Mouse (Mus musculus) embryonic fibroblast, embryonic 13.5 days (primary cell): ENCODE data around the gene Emx1.

Experiments used
- CTCF ChIP-seq: IDR thresholded peaks from 2 replicates; pipeline ENCODE4 v1.5.1; 2011; ENCODE audit warnings: mild to moderate bottlenecking, control low read depth, low read length, moderate library complexity, borderline replicate concordance; ENCODE audit not compliant: insufficient read depth
- POLR2A ChIP-seq: IDR thresholded peaks from 2 replicates; pipeline ENCODE4 v1.6.1; 2011; ENCODE audit warnings: low read depth, mild to moderate bottlenecking, control low read depth, low read length, moderate library complexity

DNA sequence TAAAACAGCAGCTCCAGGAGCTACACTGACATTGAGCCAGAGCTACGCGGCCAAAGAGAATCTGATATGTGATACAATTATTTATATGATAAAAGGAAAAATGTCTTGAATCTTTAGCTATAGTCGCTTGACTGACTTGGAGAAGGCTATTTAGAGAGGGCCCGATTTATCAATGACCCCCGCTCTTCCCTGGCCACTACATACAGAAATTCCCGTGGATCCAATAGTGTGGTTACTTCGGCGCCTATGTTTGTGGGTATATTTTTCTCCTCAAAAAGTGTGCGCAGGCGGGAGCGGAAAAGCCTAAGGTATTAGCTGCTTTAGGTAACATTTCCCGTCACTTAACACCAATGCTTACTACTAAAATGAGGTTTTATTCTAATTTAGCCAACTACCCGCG, 2.1 kb downstream of the Emx1 start:
- TF ChIP-seq POLR2A (no peak), CTCF (no peak)
